Mouse (Mus musculus) megakaryocyte, embryonic 14.5 days (primary cell): ENCODE results near the gene Pik3ca. TPM values are rescaled to one million over a fixed set of nuclear protein-coding genes. Genes with fewer than 3 reads are reported as not detected.

ENCODE experiments used
- H3K27me3 ChIP-seq: replicated peaks from 2 replicates; pipeline ENCODE3; 2012; ENCODE audit warnings: inconsistent platforms
- H3K36me3 ChIP-seq: replicated peaks from 2 replicates; pipeline ENCODE3; 2012; ENCODE audit warnings: low read length, inconsistent platforms, mixed read lengths
- H3K4me1 ChIP-seq: 2 replicates; pipeline ENCODE4 v1.6.1; 2012; ENCODE audit warnings: inconsistent platforms
- H3K4me3 ChIP-seq: replicated peaks from 2 replicates; pipeline ENCODE3; 2012; ENCODE audit warnings: moderate library complexity, mild to moderate bottlenecking, inconsistent platforms
- H3K9me3 ChIP-seq: 2 replicates; pipeline ENCODE4 v1.6.1; 2012; ENCODE audit warnings: inconsistent platforms
- FLI1 ChIP-seq: IDR thresholded peaks from 2 replicates; pipeline ENCODE4 v1.6.1; 2012; ENCODE audit warnings: low read length, inconsistent platforms, mixed read lengths
- GATA1 ChIP-seq: IDR thresholded peaks from 3 replicates; pipeline ENCODE4 v1.6.1; 2012; ENCODE audit warnings: mixed read lengths, low read length, inconsistent platforms, borderline replicate concordance
- polyA plus RNA-seq: library from polyadenylated mRNA; stranded (reverse); fragments of >175 nt; gene quantifications from 2 replicates; pipeline ENCODE4 v1.2.3, GENCODE M21; 2012; ENCODE audit warnings: low replicate concordance; ENCODE audit not compliant: insufficient read depth

Gene Pik3ca
- polyA plus RNA-seq, 1 experiment, result 0.81 TPM

DNA sequence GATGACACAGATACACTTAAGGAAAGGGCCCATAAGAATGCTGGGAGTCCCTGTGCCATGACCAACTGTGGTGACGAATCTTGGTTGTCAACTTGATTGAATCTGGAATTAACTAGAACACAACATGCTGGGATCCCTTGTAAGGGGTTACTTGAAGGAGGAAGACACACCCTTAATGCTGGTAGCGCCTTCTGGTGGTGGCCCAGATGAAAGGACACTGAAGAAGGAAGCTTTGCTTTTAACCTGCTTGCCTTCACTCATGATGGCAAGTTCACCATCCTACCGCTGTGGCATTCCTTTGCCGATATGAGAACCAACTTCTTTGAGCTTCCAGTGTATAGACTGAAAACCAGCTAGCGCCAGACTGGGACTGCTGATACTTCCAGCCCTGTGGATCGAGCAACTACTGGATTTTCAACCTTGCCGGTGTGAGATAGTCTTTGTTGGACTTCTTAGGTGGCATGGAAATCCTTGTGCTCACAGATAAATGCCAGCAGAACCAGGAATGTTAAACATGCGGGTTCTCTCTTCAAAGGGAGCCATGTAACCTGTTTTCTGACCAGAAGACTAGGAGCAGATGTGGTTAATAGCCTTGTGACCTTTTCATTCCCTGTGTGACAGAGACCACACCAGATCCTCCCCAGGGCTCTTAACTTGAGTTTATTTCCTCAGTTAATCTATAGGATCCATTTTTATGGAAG lies 97.1 kb downstream of the Pik3ca start:
- Histone ChIP-seq H3K9me3 (peaks cover 1% of the 10 kb centered on the region; the same call in 1 of the 2 replicates), H3K4me1 (no peaks in the 10 kb centered on the region; the same call in 1 of the 2 replicates), H3K27me3 (peaks cover 13% of the 10 kb centered on the region), H3K4me3 (no peak overlapping the region), H3K36me3 (no peaks in the 10 kb centered on the region)
- no peak for TF ChIP-seq GATA1
- no peak for TF ChIP-seq FLI1

DNA sequence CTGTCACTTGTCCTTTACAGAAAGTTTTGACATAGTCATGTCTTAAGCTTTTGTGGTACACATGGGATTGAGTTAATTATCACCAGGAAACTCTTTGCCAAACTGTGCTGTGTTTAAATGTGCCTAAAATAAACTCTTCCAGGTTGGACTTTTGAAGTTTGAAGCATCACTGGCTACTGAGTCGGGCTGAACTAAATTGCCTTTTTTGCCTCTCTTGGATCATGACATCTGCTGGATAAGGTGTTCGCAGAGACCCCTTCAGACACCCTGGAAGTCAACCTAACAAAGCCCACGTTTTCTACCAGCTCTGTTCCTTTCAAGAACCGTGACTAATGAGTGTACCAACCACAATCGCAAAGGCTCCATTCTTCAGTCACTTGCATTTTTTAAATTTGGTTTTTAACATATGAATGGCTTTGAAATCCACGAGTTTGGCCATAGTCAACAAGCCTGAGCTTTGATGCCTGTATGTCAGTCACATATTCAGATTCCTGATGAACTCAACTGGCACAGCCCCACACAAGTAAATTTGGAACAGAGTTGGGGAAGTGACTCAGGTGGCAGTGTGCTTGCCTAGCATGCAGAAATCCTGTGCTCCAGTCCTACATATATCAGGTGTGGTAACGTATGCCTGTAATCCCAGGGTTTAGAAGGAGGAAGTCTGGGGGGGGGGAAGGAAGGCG lies 97.8 kb downstream of the Pik3ca start:
- TF ChIP-seq GATA1 (no peak), FLI1 (no peak)
- H3K4me3 ChIP-seq, result no peak overlapping the region
- H3K36me3 ChIP-seq, result no peaks in the 10 kb centered on the region
- H3K27me3 ChIP-seq, result peaks cover 15% of the 10 kb centered on the region
- H3K4me1 ChIP-seq, result no peaks in the 10 kb centered on the region; the same call in 1 of the 2 replicates
- H3K9me3 ChIP-seq, result peaks cover 5% of the 10 kb centered on the region

DNA sequence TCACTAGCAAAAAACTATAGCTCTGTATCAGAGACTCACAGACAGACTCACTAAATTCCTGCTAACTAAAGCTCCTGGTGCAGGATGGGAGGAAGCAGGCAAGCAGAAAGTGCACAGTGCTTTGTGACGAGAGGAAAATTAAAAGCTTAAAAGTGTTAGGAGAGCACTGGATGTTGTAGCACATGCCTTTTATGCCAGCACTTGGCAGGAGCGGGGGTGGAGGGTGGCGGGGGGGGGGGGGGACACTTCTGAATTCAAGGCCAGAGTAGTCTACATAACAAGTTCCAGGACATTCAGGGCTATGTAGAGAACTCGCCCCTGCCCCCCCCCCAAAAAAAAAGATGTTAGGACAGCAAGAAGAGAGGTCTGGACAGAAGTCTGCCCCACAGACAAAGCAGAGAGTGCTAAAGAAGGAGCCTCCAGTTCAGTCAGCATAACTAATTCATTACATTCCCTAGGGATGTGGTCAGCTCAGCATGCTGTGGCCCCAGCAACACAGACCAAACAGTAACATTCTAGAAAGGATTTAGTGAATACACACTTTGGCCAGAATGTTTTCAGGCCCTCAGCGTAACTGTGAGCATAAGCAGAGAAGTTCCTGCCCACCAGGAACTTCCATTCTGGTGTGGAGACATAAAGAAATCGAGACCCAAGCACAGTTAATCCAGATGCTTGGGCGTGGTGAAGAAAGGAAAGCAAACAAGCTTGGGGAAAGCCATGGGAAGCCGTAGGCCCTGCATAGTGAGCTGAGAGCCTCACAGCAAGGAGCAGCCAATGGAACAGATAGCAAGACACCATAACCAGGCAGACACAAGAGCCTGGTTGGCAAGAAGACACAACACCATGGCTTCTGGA lies 98.6 kb downstream of the Pik3ca start:
- TF ChIP-seq FLI1 (no peak), GATA1 (no peak)
- H3K4me1 ChIP-seq, result no peaks in the 10 kb centered on the region; the same call in 1 of the 2 replicates

DNA sequence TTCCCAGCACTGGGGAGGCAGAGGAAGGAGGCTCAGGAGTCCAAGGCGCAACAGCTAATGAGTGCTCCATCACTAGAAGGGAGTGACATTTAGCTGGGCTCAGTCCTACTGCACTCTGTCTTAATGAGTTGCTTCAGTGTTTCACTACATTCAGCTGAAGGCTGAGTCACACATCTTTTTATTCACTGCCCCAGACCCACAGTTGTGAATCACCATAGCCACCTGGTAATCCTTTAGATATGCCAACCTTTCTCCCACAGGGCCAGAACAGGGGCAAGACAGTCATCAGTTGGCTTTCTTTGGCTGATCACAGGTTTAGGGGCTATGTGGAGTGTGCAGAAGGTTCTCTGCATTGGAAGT lies 99.2 kb downstream of the Pik3ca start:
- no peaks in the 10 kb centered on the region for H3K36me3 ChIP-seq
- no peak for TF ChIP-seq GATA1
- no peak for TF ChIP-seq FLI1
- H3K9me3 ChIP-seq, result peaks cover 9% of the 10 kb centered on the region
- H3K4me3 ChIP-seq, result no peak overlapping the region
- H3K27me3 ChIP-seq, result peaks cover 17% of the 10 kb centered on the region
- H3K4me1 ChIP-seq, result no peaks in the 10 kb centered on the region; the same call in 1 of the 2 replicates

More for the DNA sequence above, 98.6 kb downstream of the Pik3ca start:
- peaks cover 9% of the 10 kb centered on the region for H3K9me3 ChIP-seq
- H3K27me3 ChIP-seq, result peaks cover 16% of the 10 kb centered on the region
- no peak overlapping the region for H3K4me3 ChIP-seq
- no peaks in the 10 kb centered on the region for H3K36me3 ChIP-seq

DNA sequence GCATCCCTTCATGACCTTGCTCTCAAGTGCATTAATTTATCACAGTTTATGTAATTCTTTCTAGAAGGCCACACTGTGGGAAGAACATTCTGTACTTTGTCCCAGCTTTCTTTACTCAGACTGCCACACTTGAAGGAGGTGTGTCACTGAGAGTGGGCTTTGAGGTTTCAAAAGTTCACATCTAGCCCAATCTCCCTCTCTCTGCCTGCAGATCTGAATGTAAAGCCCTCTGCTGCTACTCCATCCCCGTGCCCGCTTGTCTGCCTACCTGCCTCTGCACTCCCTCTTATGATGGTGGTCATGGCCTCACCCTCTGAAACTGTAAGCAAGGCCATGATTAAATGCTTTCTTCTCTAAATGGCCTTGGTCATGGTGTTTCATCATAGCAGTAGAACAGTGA lies 102.9 kb downstream of the Pik3ca start:
- peaks cover 27% of the 10 kb centered on the region for H3K27me3 ChIP-seq
- no peaks in the 10 kb centered on the region for H3K36me3 ChIP-seq
- no peaks in the 10 kb centered on the region for H3K4me1 ChIP-seq
- H3K9me3 ChIP-seq, result peaks cover 9% of the 10 kb centered on the region
- no peak overlapping the region for H3K4me3 ChIP-seq
- no peak for TF ChIP-seq GATA1
- no peak for TF ChIP-seq FLI1

DNA sequence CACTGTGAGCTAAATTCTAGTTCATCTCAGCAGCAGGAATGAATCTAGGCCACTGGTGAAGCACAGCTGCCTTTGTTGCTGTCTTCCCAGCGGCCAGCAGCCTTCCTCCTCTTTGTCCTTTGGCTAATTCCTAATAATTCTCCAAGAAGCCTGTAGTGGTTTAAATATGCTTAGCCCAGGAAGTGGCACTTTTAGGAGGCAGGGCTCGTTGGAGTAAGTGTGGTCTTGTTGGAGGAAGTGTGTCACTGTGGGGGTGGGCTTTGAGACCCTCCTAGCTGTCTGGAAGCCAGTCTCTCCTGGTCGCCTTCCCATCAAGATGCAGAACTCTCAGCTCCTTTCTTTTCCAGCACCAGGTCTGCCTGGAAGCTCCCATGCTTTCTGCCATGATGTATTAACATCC lies 108.4 kb downstream of the Pik3ca start:
- Histone ChIP-seq H3K4me3 (no peak overlapping the region), H3K27me3 (peaks cover 13% of the 10 kb centered on the region), H3K4me1 (peaks cover 17% of the 10 kb centered on the region), H3K36me3 (no peaks in the 10 kb centered on the region), H3K9me3 (no peaks in the 10 kb centered on the region)
- TF ChIP-seq FLI1 (no peak), GATA1 (no peak)

DNA sequence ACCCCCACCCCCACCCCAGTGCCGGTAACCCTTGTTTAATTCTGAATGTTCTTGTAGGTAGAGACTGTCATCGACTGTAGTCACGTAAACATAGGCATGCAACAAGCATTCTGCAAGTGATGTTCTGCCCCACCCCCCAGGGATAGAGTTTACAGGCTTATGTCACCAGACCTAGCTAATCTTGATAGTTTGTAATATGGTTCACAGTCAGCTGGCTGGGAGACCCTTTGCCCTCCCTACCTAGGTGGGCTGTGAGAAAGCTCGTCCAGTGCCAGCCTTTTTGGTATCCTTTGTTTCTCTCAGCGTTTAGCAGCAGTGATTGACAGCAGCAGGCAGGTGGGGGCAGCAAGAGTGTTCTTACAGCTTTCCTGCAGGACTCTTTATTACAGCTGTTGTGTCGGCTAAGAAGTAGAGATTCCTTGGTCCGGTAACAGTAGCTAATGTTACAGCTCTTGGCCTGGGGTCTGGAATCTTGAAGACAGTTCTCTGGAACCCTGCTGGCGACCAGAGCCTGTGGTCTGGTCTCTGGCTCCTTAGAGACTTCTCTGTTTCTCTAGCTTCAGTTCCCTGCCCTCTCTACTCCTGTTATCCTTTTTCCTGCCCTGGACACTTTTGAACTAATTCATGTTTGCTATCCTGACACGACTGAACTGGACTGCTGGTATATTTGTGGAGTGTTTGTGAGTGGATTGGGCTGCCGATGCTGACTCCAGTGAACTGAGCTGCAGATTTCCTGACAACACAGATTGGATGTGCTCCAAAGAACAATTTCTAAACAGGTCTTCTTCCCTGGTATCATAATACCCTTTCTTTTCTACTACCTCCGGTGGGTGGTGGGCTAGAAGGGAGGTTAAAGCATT lies 109.1 kb downstream of the Pik3ca start:
- TF ChIP-seq FLI1, result no peak
- H3K27me3 ChIP-seq, result peaks cover 12% of the 10 kb centered on the region
- H3K4me1 ChIP-seq, result peaks cover 21% of the 10 kb centered on the region
- H3K36me3 ChIP-seq, result no peaks in the 10 kb centered on the region
- H3K9me3 ChIP-seq, result no peaks in the 10 kb centered on the region
- no peak overlapping the region for H3K4me3 ChIP-seq

DNA sequence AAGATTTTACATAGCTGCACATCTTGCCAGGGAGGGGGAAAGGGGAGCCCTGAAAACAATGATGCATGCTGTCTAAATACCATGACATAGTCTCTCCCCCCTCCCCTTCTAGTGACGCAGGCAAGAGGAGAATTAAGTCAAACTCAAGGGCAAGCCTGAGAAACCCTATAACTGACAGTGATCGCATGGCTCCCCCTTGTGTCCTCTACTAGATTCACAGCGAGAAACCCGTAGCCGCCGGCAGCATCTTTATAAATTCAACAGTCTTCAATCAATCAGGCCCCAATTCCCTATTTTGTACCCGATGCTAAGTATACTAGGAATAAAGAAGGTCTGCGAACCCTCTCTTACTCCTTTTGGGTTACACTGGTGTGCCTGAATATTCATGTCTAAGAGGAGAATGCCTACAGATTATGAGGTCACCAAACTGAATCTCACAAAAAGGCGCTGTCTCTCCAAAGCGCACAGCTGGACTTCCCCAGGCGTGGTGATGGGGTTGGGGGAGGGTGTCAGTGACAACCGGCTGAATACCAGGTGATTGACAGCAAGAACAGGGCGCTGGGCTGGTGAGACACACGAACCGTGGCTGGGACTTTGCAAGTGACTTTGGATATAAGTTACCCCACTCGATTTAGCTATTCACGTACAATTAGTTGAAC lies 111.3 kb downstream of the Pik3ca start:
- TF ChIP-seq GATA1 (no peak), FLI1 (no peak)
- H3K36me3 ChIP-seq, result peaks cover 11% of the 10 kb centered on the region
- H3K27me3 ChIP-seq, result peaks cover 4% of the 10 kb centered on the region
- peaks cover 40% of the 10 kb centered on the region for H3K4me1 ChIP-seq
- H3K4me3 ChIP-seq, result peak overlapping the region; percentile 89
- no peaks in the 10 kb centered on the region for H3K9me3 ChIP-seq
